ENCODE assay signal across 8 mouse cellular contexts in the genomic region with DNA sequence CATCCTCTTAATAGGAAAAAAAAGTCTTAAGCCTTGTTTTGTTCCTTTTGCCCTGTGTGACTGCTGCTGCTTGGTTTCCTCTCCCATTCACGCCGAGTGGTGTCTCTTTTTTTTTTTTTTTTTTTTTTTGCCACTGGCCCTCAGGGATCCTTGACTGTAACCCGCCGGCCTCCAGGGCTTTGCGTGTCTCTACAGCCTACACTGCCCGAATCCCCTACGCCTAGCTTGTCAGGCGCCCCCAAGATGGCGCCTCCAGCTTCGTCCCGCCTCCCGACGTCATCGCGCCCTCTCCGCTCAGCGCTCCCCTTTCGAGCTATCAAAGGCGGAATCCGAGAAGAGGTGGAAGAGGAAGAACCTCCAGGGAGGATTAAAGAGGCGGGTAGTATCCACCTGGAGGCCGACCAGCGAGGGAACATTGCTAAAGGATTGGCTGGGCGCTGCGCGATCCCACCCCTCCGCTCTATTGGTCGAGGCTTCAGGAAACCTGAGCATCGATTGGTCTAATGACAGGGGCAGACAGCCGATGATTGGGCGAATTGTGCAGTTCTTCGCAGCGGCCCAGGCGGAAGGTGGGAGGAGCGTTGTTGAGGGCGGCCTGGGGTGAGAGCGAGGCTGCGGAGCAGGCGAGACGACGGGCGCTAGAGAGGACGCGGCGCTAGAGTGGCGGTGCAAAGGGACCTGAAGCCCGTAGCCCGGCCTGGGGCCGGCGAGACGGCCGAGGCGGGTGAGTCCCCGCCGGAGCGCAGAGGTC. TPM values are rescaled to one million over a fixed set of nuclear protein-coding genes. Genes with fewer than 3 reads are reported as not detected.
DNase-seq lines count a peak whose midpoint lies in the region; ATAC-seq lines count a peak whose summit lies in the region.

No protein-coding gene starts in this region.

- DNase-seq in T-cell, adult 2 months (ENCODE audit: low spot score), result peak; percentile 99
- peak; percentile 95 to 96 for DNase-seq in cerebellum, postnatal 36 days
- peak; percentile 99 for DNase-seq in frontal cortex, postnatal 36 days (ENCODE audit: low spot score in 2 of 2)
- DNase-seq in left cerebral cortex, adult 11 months (ENCODE audit: low spot score), result peak; percentile 98
- DNase-seq in lung, postnatal 4 days, result peak; percentile 98 to 99
- DNase-seq in retina, postnatal 7 days (ENCODE audit: low read depth, low spot score), result peak; percentile 97
- peak; percentile 86 for DNase-seq in urinary bladder, adult 2 months (ENCODE audit: low spot score)

- H3K4me1 ChIP-seq in hindbrain, embryonic 15.5 days (replicated peaks), result peaks cover 43% of the 10 kb centered on the region

- H3K27me3 ChIP-seq in hindbrain, embryonic 15.5 days, result no peaks in the 10 kb centered on the region

- H3K36me3 ChIP-seq in hindbrain, embryonic 15.5 days, result peaks cover 22% of the 10 kb centered on the region

- WGBS in hindbrain, embryonic 15.5 days, result under 1% methylated on average over 56 of the region's 56 CpGs

- H3K9me3 ChIP-seq in hindbrain, embryonic 15.5 days, result no peaks in the 10 kb centered on the region

- H3K4me3 ChIP-seq in hindbrain, embryonic 15.5 days, result peak overlapping the region; percentile 81

- H3K9ac ChIP-seq in hindbrain, embryonic 15.5 days, result peak overlapping the region; percentile 94

- peak overlapping the region; percentile 92 for H3K27ac ChIP-seq in hindbrain, embryonic 15.5 days (replicated peaks)

- H3K4me2 ChIP-seq in hindbrain, embryonic 15.5 days, result peak overlapping the region; percentile 75

- ATAC-seq in hindbrain, embryonic 15.5 days (ENCODE audit: low FRiP score, low read depth), result peak; percentile 97

RNA-seq across cellular contexts. Expression of a gene that starts 4.5 kb away (rescaled TPM):
- polyA plus RNA-seq in hindbrain, embryonic 15.5 days (2015; fragmentation: Nextera tagmentation; extraction: Ambion mirVana), result 33.9 and 37.7 TPM in 2 replicates
- polyA plus RNA-seq in urinary bladder, adult 2 months (2012; rRNA removed), result 23.1 and 27.7 TPM in 2 replicates

RNA-seq across cellular contexts. Expression of a gene that starts 4.7 kb away (rescaled TPM):
- polyA plus RNA-seq in hindbrain, embryonic 15.5 days (2015; fragmentation: Nextera tagmentation; extraction: Ambion mirVana), result 18.3 and 18.5 TPM in 2 replicates
- 30.7 and 34.7 TPM in 2 replicates for polyA plus RNA-seq in urinary bladder, adult 2 months (2012; rRNA removed)

Comparison
In these comparisons a context has a peak if more than half of its experiments do, and no peak if none do; other contexts are left out.
1. Peak in every context shown above with its lines: DNase-seq, ATAC-seq, H3K4me3 ChIP-seq and H3K27ac ChIP-seq.